Mouse (Mus musculus) intestine, embryonic 14.5 days (tissue): Measurements from ENCODE around the gene Pgm3. TPM values are rescaled to one million over a fixed set of nuclear protein-coding genes. Genes with fewer than 3 reads are reported as not detected.

Experiments
- ATAC-seq: fragments of 200-750 bp; cut with Nextera tagmentation; replicated peaks from 2 replicates; pipeline ENCODE4 v1.8.0; 2017; ENCODE audit warnings: low read depth, moderate number of reproducible peaks, moderate TSS enrichment, moderate library complexity; ENCODE audit not compliant: low FRiP score, low TSS enrichment
- DNase-seq: peaks from one replicate; pipeline ENCODE4 v3.0.0-alpha.2; 2018; ENCODE audit warnings: low spot score
- H3K27ac ChIP-seq: fragments of 300-500 bp; sonication (generic); 2 replicates; pipeline ENCODE4 v1.5.1; 2014; ENCODE audit warnings: low read depth, mild to moderate bottlenecking, control low read depth
- H3K27me3 ChIP-seq: fragments of 300-500 bp; sonication (generic); replicated peaks from 2 replicates; pipeline ENCODE4 v1.6.1; 2014; ENCODE audit warnings: low read length, control low read depth; ENCODE audit not compliant: control insufficient read depth, insufficient read depth
- H3K36me3 ChIP-seq: fragments of 300-500 bp; sonication (generic); 2 replicates; pipeline ENCODE4 v1.6.1; 2014; ENCODE audit warnings: low read length, control low read depth; ENCODE audit not compliant: control insufficient read depth, insufficient read depth
- H3K4me1 ChIP-seq: fragments of 300-500 bp; sonication (generic); replicated peaks from 2 replicates; pipeline ENCODE4 v1.6.1; 2014; ENCODE audit warnings: low read length, control low read depth, mixed read lengths; ENCODE audit not compliant: control insufficient read depth, insufficient read depth
- H3K4me2 ChIP-seq: fragments of 300-500 bp; sonication (generic); 2 replicates; pipeline ENCODE4 v1.6.1; 2014; ENCODE audit warnings: low read length
- H3K4me3 ChIP-seq: fragments of 300-500 bp; sonication (generic); 2 replicates; pipeline ENCODE4 v1.5.1; 2014; ENCODE audit warnings: low read depth, low read length, control low read depth, mixed read lengths
- H3K9ac ChIP-seq: fragments of 300-500 bp; sonication (generic); 2 replicates; pipeline ENCODE4 v1.6.1; 2014; ENCODE audit warnings: mild to moderate bottlenecking, low read length
- H3K9me3 ChIP-seq: fragments of 300-500 bp; sonication (generic); 2 replicates; pipeline ENCODE4 v1.6.1; 2016; ENCODE audit warnings: low read length, control low read depth; ENCODE audit not compliant: control insufficient read depth
- WGBS: fragments of 180-500 bp; shearing (Covaris S2); extraction: QIAGEN DNeasy Blood & Tissue Kit; methylation state at CpG from one replicate; pipeline ENCODE4 v1.1.7; 2014; 5-methylcytosine and 5-hydroxymethylcytosine counted together
- polyA plus RNA-seq: library from polyadenylated mRNA; unstranded; fragments of >200 nt; fragmentation: Nextera tagmentation; extraction: Ambion mirVana; gene quantifications from 2 replicates; pipeline ENCODE4 v1.2.1, GENCODE M21; 2014

Pgm3 gene
- polyA plus RNA-seq, 1 experiment from 2014 or later: 34.0 TPM

GRCm38 (mm10) chr9:86549637-86550162 is 21.9 kb downstream of the Pgm3 start:
- peaks cover 72% of the 10 kb centered on the region for H3K36me3 ChIP-seq

GRCm38 (mm10) chr9:86544559-86544958 is 27.1 kb downstream of the Pgm3 start:
- Histone ChIP-seq H3K36me3 (peaks cover 57% of the 10 kb centered on the region), H3K9me3 (no peaks in the 10 kb centered on the region), H3K27me3 (no peaks in the 10 kb centered on the region), H3K4me3 (no peak overlapping the region), H3K4me1 (no peaks in the 10 kb centered on the region), H3K27ac (no peak overlapping the region), H3K9ac (no peak overlapping the region), H3K4me2 (no peak overlapping the region)
- WGBS: 68% methylated on average over 1 of the region's 1 CpGs
- DNase-seq (no peak), ATAC-seq (no peak)

More at GRCm38 (mm10) chr9:86549637-86550162, 21.9 kb downstream of the Pgm3 start:
- Histone ChIP-seq H3K9me3 (no peaks in the 10 kb centered on the region), H3K27ac (no peak overlapping the region), H3K27me3 (no peaks in the 10 kb centered on the region), H3K9ac (no peak overlapping the region), H3K4me1 (no peaks in the 10 kb centered on the region), H3K4me3 (no peak overlapping the region), H3K4me2 (no peak overlapping the region)
- no peak for ATAC-seq
- DNase-seq: no peak
- 87% methylated on average over 5 of the region's 5 CpGs for WGBS

GRCm38 (mm10) chr9:86543451-86543850 is 28.2 kb downstream of the Pgm3 start:
- ATAC-seq (no peak), DNase-seq (no peak)
- 95% methylated on average over 3 of the region's 3 CpGs for WGBS
- no peaks in the 10 kb centered on the region for H3K27me3 ChIP-seq
- H3K36me3 ChIP-seq: peaks cover 47% of the 10 kb centered on the region
- H3K9ac ChIP-seq: no peak overlapping the region
- no peaks in the 10 kb centered on the region for H3K9me3 ChIP-seq
- no peak overlapping the region for H3K4me2 ChIP-seq
- H3K4me3 ChIP-seq: no peak overlapping the region
- H3K27ac ChIP-seq: no peak overlapping the region
- H3K4me1 ChIP-seq: no peaks in the 10 kb centered on the region

- no peaks in the 10 kb centered on the region for H3K4me1 ChIP-seq
- H3K27me3 ChIP-seq: no peaks in the 10 kb centered on the region
- WGBS: 80% methylated on average over 5 of the region's 5 CpGs
- H3K9ac ChIP-seq: no peak overlapping the region
- peaks cover 35% of the 10 kb centered on the region for H3K36me3 ChIP-seq
- H3K4me2 ChIP-seq: no peak overlapping the region
- DNase-seq (no peak), ATAC-seq (no peak)
- no peaks in the 10 kb centered on the region for H3K9me3 ChIP-seq
- no peak overlapping the region for H3K27ac ChIP-seq
- H3K4me3 ChIP-seq: no peak overlapping the region
Measured at GRCm38 (mm10) chr9:86534071-86534470, 37.6 kb downstream of the Pgm3 start.

GRCm38 (mm10) chr9:86525600-86525999 is 46.0 kb downstream of the Pgm3 start:
- WGBS: 60% methylated on average over 2 of the region's 2 CpGs
- H3K9me3 ChIP-seq: no peaks in the 10 kb centered on the region
- no peaks in the 10 kb centered on the region for H3K27me3 ChIP-seq
- peaks cover 32% of the 10 kb centered on the region for H3K36me3 ChIP-seq
- H3K4me1 ChIP-seq: no peaks in the 10 kb centered on the region
- ATAC-seq (no peak), DNase-seq (no peak)
- no peak overlapping the region for H3K9ac ChIP-seq
- H3K4me3 ChIP-seq: no peak overlapping the region
- no peak overlapping the region for H3K4me2 ChIP-seq
- H3K27ac ChIP-seq: no peak overlapping the region

GRCm38 (mm10) chr9:86522335-86522734 is 49.3 kb downstream of the Pgm3 start:
- Histone ChIP-seq H3K4me2 (no peak overlapping the region), H3K36me3 (peaks cover 40% of the 10 kb centered on the region), H3K9me3 (no peaks in the 10 kb centered on the region), H3K4me1 (no peaks in the 10 kb centered on the region), H3K9ac (no peak overlapping the region), H3K4me3 (no peak overlapping the region), H3K27ac (no peak overlapping the region), H3K27me3 (no peaks in the 10 kb centered on the region)
- DNase-seq (no peak), ATAC-seq (no peak)

GRCm38 (mm10) chr9:86514798-86515197 is 56.8 kb downstream of the Pgm3 start:
- Histone ChIP-seq H3K4me3 (no peak overlapping the region), H3K36me3 (peaks cover 62% of the 10 kb centered on the region), H3K4me2 (no peak overlapping the region), H3K27me3 (no peaks in the 10 kb centered on the region), H3K9ac (no peak overlapping the region), H3K9me3 (no peaks in the 10 kb centered on the region), H3K4me1 (no peaks in the 10 kb centered on the region), H3K27ac (no peak overlapping the region)
- DNase-seq (no peak), ATAC-seq (no peak)
- 94% methylated on average over 4 of the region's 4 CpGs for WGBS

- Histone ChIP-seq H3K9me3 (no peaks in the 10 kb centered on the region), H3K4me2 (no peak overlapping the region), H3K27ac (no peak overlapping the region), H3K36me3 (peaks cover 62% of the 10 kb centered on the region), H3K4me3 (no peak overlapping the region), H3K27me3 (no peaks in the 10 kb centered on the region), H3K4me1 (no peaks in the 10 kb centered on the region), H3K9ac (no peak overlapping the region)
- ATAC-seq (no peak), DNase-seq (no peak)
- WGBS: 78% methylated on average over 3 of the region's 3 CpGs
Measured at GRCm38 (mm10) chr9:86514390-86514789, 57.3 kb downstream of the Pgm3 start.

GRCm38 (mm10) chr9:86513733-86514132 is 57.9 kb downstream of the Pgm3 start:
- WGBS: 87% methylated on average over 5 of the region's 5 CpGs
- Histone ChIP-seq H3K4me3 (no peak overlapping the region), H3K4me2 (no peak overlapping the region), H3K36me3 (peaks cover 59% of the 10 kb centered on the region), H3K9me3 (no peaks in the 10 kb centered on the region), H3K27ac (no peak overlapping the region), H3K9ac (no peak overlapping the region), H3K4me1 (no peaks in the 10 kb centered on the region), H3K27me3 (no peaks in the 10 kb centered on the region)
- ATAC-seq (no peak), DNase-seq (no peak)
